Mouse (Mus musculus): ENCODE data around the gene Cbx5. TPM values are rescaled to one million over a fixed set of nuclear protein-coding genes. Genes with fewer than 3 reads are reported as not detected.

Cbx5 gene
- polyA plus RNA-seq, 1 experiment from 2014 or later, result 124 TPM

DNA sequence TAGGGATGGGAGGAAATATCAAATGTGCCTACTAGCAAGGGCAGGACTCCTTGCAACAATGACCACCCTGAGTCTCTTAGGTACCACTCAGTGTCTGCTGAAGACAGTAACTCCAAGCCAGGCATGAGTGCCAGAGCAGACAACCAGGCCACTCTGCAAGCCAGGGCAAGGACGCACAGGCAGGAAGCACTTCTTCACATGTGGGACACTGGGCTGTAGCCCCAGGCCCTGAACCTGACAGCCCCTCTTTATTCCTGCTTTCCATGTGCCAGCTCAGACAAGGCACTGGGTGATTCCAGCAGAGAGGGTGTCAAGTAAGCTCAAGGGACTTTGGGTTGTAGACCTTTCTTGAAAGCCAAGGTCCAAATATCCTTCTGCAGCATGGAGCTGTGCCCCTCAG is 60.8 kb downstream of the Cbx5 start:
- Histone ChIP-seq H3K4me3 (replicated peaks) (no peak overlapping the region), H3K27ac (0 out of 2 replicates have a peak overlapping the region, but pooled peaks have one; percentile 78), H3K4me2 (no peak overlapping the region), H3K9me3 (replicated peaks) (no peaks in the 10 kb centered on the region), H3K4me1 (peaks cover 61% of the 10 kb centered on the region), H3K36me3 (no peaks in the 10 kb centered on the region), H3K27me3 (peaks cover 50% of the 10 kb centered on the region), H3K9ac (no peak overlapping the region)
- 76% methylated on average over 1 of the region's 1 CpGs for WGBS
- ATAC-seq (replicated peaks; ENCODE audit: low FRiP score), result no peak

DNA sequence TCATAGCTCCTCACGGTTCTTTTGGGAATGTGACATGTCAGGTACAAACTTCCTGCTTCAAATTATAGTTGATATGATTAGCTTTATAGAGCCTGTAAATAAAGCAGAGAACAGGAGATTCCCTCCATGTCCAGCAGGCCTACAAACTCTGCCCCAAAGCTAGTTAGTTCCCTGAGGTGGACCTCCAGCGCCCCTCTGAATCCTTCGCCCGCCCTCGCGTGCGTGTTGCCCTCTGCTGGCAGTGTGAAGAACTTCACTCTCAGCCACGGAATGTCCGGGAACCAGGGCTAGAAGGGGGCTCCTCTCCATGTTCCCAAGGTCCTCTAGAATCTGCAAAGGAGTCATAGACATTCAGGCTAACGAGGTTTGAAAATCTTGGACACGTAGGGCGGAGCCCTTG is 61.5 kb downstream of the Cbx5 start:
- peaks cover 57% of the 10 kb centered on the region for H3K27me3 ChIP-seq
- peak overlapping the region; percentile 78; the same call in 1 of the 2 replicates for H3K27ac ChIP-seq
- ATAC-seq (replicated peaks; ENCODE audit: low FRiP score), result no peak
- WGBS, result 10% methylated on average over 12 of the region's 12 CpGs
- no peak overlapping the region for H3K4me3 ChIP-seq (replicated peaks)
- peak overlapping the region; percentile 44; the same call in 1 of the 2 replicates for H3K4me2 ChIP-seq
- no peaks in the 10 kb centered on the region for H3K36me3 ChIP-seq
- H3K4me1 ChIP-seq, result peaks cover 55% of the 10 kb centered on the region
- H3K9ac ChIP-seq, result no peak overlapping the region
- no peaks in the 10 kb centered on the region for H3K9me3 ChIP-seq (replicated peaks)

DNA sequence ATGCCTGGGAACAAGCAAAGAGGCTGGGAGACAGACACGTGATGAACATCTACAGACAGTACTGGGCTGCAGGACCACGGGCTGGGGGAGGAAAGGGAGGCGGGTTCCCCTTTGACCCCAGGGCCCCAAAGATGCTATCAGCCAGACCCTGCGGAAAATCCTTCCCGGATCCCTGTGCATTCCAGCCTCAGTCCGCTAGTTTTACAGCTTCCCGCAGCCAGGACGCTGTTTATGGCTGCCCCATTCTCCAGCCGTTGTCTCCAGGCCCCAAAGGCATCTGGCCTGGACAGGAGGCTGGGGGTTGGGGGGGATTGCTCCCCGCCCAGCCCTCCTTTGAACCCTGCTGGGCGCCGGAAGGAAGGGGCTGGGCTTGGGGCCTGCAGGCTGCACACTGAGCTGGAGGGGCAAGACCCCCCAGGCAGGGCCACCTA is 62.0 kb downstream of the Cbx5 start:
- H3K9ac ChIP-seq, result no peak overlapping the region
- H3K27me3 ChIP-seq, result peaks cover 62% of the 10 kb centered on the region
- ATAC-seq (replicated peaks; ENCODE audit: low FRiP score), result peak; percentile 44

DNA sequence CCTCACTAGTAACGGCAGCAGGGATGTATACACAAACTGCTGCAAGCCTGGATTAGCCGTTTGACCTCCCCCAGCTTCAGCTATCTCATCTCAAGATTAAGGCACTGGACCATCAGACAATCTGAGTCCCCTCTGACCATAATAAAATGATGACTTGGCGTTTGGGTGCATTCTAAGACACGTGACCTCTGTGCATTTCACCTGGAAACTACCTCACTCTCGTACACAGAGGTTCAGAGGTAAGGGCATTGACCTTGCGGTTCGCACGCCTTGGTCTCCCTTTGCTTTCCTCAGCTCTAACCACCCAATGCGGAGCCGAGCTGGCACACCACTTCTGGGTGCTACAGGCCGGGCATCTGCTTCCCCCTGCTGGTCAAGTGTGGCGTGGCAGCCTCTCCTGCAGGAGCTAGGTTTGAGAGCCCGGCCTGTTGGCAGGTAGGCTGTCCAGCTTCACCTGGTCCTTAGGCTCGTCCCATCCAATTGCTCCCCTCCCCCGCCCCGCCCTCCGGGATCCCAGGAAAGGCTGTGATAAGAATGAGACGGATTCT is 62.7 kb downstream of the Cbx5 start:
- H3K27me3 ChIP-seq, result peaks cover 69% of the 10 kb centered on the region
- no peak overlapping the region for H3K9ac ChIP-seq

More for the DNA sequence above, 62.0 kb downstream of the Cbx5 start:
- Histone ChIP-seq H3K4me3 (replicated peaks) (no peak overlapping the region), H3K4me2 (peak overlapping the region; percentile 44), H3K36me3 (no peaks in the 10 kb centered on the region), H3K9me3 (replicated peaks) (no peaks in the 10 kb centered on the region), H3K27ac (peak overlapping the region; percentile 78), H3K4me1 (peaks cover 52% of the 10 kb centered on the region)
- WGBS, result 5% methylated on average over 12 of the region's 12 CpGs

DNA sequence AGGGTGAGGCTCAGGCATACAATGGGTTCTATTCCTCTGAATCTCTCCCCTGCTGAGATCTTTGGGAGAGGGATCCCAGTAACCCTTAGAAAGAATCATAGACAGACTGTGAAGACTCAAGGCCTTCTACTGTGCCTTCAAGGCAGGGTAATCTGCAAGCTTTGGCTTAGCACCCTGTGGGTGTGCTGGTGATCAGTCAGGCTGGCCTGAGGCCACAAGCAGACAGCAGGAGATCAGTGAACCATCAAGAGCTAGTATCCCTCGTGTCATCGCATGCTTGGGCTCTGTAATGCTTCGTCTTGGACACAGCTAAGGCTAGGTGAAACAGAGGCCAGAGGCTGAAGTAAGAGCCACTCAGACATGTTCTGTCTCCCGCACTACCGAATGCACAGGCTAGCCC is 66.4 kb downstream of the Cbx5 start:
- Histone ChIP-seq H3K4me2 (no peak overlapping the region), H3K27ac (no peak overlapping the region), H3K9me3 (replicated peaks) (no peaks in the 10 kb centered on the region), H3K9ac (no peak overlapping the region), H3K4me3 (replicated peaks) (no peak overlapping the region), H3K27me3 (peaks cover 84% of the 10 kb centered on the region), H3K36me3 (no peaks in the 10 kb centered on the region), H3K4me1 (peaks cover 68% of the 10 kb centered on the region)
- WGBS, result 68% methylated on average over 5 of the region's 5 CpGs
- no peak for ATAC-seq (replicated peaks; ENCODE audit: low FRiP score)

More for the DNA sequence above, 62.7 kb downstream of the Cbx5 start:
- H3K4me2 ChIP-seq, result peak overlapping the region; percentile 44
- no peaks in the 10 kb centered on the region for H3K9me3 ChIP-seq (replicated peaks)
- peak overlapping the region; percentile 78 for H3K27ac ChIP-seq
- peaks cover 54% of the 10 kb centered on the region for H3K4me1 ChIP-seq
- H3K4me3 ChIP-seq (replicated peaks), result no peak overlapping the region
- H3K36me3 ChIP-seq, result no peaks in the 10 kb centered on the region
- under 1% methylated on average over 18 of the region's 18 CpGs for WGBS
- peak; percentile 78 for ATAC-seq (replicated peaks; ENCODE audit: low FRiP score)

DNA sequence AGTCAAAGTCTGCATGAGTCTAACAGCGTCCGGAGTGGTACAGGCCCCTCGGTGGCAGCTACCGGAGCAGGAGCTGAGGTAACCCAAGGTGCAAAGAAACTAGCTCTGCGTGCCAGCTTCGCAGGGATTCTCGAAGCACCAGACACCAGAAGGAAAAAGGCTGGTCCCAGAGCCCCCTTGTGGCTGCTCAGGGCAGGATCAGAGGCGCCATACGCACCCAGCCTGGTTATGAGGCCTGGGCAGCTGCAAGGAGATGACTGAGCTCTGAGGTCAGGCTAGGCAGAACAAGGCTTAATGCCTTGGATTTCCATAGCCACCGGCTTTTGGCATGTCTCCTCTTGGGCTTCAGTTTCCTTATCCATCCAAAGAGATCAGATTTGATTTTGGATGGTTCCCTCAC is 67.1 kb downstream of the Cbx5 start:
- WGBS, result 6% methylated on average over 10 of the region's 10 CpGs
- no peak overlapping the region for H3K4me3 ChIP-seq (replicated peaks)
- peaks cover 68% of the 10 kb centered on the region for H3K4me1 ChIP-seq
- peaks cover 91% of the 10 kb centered on the region for H3K27me3 ChIP-seq
- H3K27ac ChIP-seq, result no peak overlapping the region
- H3K4me2 ChIP-seq, result no peak overlapping the region
- 0 out of 2 replicates have a peak, but pooled peaks have one; percentile 11 for ATAC-seq (replicated peaks; ENCODE audit: low FRiP score)
- no peaks in the 10 kb centered on the region for H3K9me3 ChIP-seq (replicated peaks)
- H3K36me3 ChIP-seq, result no peaks in the 10 kb centered on the region
- no peak overlapping the region for H3K9ac ChIP-seq

DNA sequence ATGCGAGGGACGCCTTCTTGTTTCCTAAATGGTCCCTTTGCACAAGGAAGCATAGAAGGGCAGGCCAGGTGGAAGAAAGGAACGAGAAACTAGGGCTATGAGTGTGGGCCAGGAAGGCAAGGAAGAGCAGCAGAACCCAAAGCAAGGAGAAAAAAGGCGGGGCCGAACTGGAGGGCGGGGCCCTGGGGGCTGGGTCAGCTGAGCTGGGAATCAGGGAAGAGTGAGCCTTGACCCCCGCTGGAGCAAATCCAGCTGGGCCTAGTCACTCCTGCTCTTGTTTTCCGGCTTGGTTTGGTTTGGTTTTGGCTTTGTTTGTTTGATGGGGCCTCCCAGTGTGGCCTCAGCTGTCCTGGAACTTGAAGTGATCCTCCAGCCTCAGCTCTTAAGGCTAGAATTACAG is 68.3 kb downstream of the Cbx5 start:
- no peak overlapping the region; the same call in 1 of the 2 replicates for H3K9ac ChIP-seq
- no peaks in the 10 kb centered on the region for H3K9me3 ChIP-seq (replicated peaks)
- H3K4me2 ChIP-seq, result peak overlapping the region; percentile 31
- ATAC-seq (replicated peaks; ENCODE audit: low FRiP score), result peak; percentile 22; the same call in 1 of the 2 replicates
- H3K4me1 ChIP-seq, result peaks cover 64% of the 10 kb centered on the region
- 11% methylated on average over 8 of the region's 8 CpGs for WGBS
- H3K4me3 ChIP-seq (replicated peaks), result no peak overlapping the region
- peak overlapping the region; percentile 71 for H3K27ac ChIP-seq
- no peaks in the 10 kb centered on the region for H3K36me3 ChIP-seq
- H3K27me3 ChIP-seq, result peaks cover 100% of the 10 kb centered on the region

DNA sequence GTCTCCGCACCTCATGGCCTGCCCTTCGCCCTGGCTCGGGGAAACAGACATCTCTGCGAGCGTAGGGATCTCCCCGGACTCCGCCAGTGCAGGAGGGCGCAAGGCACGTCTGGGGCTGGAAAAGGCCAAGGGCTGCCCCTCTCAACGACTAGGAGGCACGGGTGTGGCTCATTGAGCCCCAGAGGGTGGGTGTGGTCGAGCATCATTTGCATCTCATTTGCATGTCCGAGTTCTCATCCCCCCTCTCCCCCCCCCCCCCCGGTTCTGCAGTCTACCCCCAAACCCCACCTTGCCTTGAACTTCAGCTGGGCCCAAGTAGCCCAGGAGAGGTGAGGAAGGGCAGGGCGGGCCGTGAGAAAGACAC is 69.3 kb downstream of the Cbx5 start:
- 15% methylated on average over 15 of the region's 16 CpGs for WGBS
- H3K27me3 ChIP-seq, result peaks cover 98% of the 10 kb centered on the region
- peak overlapping the region; percentile 54 for H3K4me3 ChIP-seq (replicated peaks)
- H3K36me3 ChIP-seq, result no peaks in the 10 kb centered on the region
- H3K9me3 ChIP-seq (replicated peaks), result no peaks in the 10 kb centered on the region
- peak overlapping the region; percentile 52; the same call in 1 of the 2 replicates for H3K9ac ChIP-seq
- peaks cover 67% of the 10 kb centered on the region for H3K4me1 ChIP-seq
- no peak for ATAC-seq (replicated peaks; ENCODE audit: low FRiP score)
- H3K27ac ChIP-seq, result peak overlapping the region; percentile 82
- peak overlapping the region; percentile 94 for H3K4me2 ChIP-seq

DNA sequence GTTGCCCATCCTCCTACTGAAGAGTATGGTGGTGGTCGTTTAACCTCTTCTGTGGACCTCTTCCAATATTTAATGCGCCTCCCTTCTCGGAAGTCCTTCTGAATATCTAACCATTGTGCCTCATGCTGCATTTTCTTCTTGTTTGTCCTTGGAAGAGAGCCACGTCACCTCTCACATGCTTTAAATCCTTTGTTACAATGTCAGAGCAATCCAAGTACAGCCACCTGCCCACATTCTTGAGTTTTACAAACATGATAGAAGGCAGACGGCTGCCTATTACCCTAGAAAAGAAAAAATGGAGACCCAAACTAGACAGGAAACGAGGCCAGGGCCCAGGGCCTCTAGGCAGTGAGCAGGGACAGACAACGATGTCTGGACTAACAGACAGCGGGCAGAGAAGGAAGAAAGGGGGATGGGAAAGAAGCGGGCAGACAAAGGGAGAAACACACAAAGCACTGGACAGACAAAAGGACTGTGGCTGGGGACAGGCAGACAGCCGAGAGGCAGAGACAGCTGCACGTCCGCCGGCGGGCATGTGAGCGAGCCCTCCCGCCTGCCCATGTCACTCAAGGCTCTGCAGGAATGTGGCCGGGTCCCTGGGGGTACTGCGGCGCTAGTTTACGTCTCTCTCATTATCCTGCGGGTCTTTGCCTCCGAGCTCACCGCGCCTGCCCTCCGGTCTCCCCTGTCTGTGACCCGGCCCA is 69.9 kb downstream of the Cbx5 start:
- peak overlapping the region; percentile 94 for H3K4me2 ChIP-seq
- peak overlapping the region; percentile 82 for H3K27ac ChIP-seq
- H3K9ac ChIP-seq, result peak overlapping the region; percentile 52
- H3K36me3 ChIP-seq, result no peaks in the 10 kb centered on the region
- ATAC-seq (replicated peaks; ENCODE audit: low FRiP score), result no peak
- WGBS, result 4% methylated on average over 26 of the region's 26 CpGs
- H3K9me3 ChIP-seq (replicated peaks), result no peaks in the 10 kb centered on the region
- peak overlapping the region; percentile 54 for H3K4me3 ChIP-seq (replicated peaks)
- H3K27me3 ChIP-seq, result peaks cover 92% of the 10 kb centered on the region
- H3K4me1 ChIP-seq, result peaks cover 70% of the 10 kb centered on the region

DNA sequence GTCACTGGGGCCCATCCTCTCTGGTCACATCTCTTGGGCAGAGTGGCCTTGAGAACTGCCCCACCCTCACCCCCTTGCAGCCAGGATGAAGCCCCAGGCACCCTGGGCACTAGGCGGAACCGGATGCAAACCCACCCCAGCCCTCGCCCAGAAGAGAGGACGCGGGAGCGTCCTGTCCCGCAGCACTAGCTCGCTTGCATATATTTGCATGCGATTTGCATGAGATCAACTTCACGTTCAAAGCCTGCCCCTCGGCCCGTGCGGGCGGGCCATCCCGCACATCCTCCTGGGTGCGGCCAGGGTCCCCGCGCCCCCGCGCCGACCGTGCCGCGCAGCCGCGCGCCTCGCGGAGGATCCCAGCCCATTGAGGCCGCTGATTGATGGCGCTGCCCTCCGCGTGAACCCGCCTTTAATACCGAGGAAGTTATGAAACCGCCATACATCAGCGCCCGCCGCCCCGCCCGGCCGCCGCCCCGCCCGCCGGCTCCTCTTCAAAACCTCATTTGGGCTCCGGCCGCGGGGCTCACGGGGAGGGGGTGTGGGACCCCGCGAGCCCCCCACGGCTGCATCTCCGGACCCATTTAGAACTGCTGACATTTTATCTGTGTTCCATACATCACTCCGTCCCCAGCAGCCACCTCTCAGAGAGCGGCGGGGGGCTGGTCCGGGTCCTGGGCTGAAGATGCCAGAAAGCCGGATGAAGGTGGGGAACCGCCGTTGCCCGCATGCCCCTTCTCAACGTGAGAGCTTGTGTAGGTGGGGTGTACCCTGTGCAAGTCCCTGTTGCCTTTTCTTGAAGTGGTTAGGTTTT is 70.6 kb downstream of the Cbx5 start:
- peaks cover 66% of the 10 kb centered on the region for H3K4me1 ChIP-seq

DNA sequence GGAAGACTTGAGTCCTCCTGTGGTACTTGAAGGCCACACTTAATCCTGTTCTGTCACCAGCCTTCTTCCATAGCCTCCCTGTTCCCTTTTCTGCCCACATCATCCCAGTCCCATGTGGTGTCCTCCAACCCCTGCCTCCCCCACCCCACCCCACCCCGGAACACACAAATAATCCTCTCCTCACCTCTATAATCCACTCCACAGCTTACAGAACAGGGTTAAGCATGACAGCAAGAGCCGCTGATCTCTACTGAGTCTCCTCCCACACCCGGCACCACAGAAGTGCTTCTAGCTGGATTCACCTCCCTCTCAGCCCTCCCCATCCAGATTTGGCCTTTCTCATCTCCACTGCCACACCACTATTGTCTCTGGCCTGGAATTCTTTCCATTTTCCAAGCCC is 71.8 kb downstream of the Cbx5 start:
- no peak overlapping the region for H3K4me3 ChIP-seq (replicated peaks)
- peaks cover 73% of the 10 kb centered on the region for H3K27me3 ChIP-seq
- ATAC-seq (replicated peaks; ENCODE audit: low FRiP score), result no peak
- 24% methylated on average over 3 of the region's 3 CpGs for WGBS
- no peaks in the 10 kb centered on the region for H3K9me3 ChIP-seq (replicated peaks)
- no peak overlapping the region for H3K4me2 ChIP-seq
- peaks cover 72% of the 10 kb centered on the region for H3K4me1 ChIP-seq
- H3K27ac ChIP-seq, result peak overlapping the region; percentile 82
- H3K9ac ChIP-seq, result no peak overlapping the region
- no peaks in the 10 kb centered on the region for H3K36me3 ChIP-seq

More for the DNA sequence above, 70.6 kb downstream of the Cbx5 start:
- WGBS, result under 1% methylated on average over 60 of the region's 63 CpGs
- Histone ChIP-seq H3K9ac (peak overlapping the region; percentile 52), H3K27me3 (peaks cover 85% of the 10 kb centered on the region), H3K4me3 (replicated peaks) (peak overlapping the region; percentile 54), H3K9me3 (replicated peaks) (no peaks in the 10 kb centered on the region), H3K36me3 (no peaks in the 10 kb centered on the region), H3K27ac (peak overlapping the region; percentile 82), H3K4me2 (peak overlapping the region; percentile 94)
- ATAC-seq (replicated peaks; ENCODE audit: low FRiP score), result peak; percentile 12; the same call in 1 of the 2 replicates
